Mouse (Mus musculus) ovary, adult 18-20 months (tissue): Measurements from ENCODE around the gene Chrdl2.
"Not testable (repeated sequence)": the region's sequence is repeated elsewhere in the genome, so short reads cannot be mapped to it uniquely, and the experiment has no call there.

ENCODE experiments used
- DNase-seq: peaks from one replicate; pipeline ENCODE4 v3.0.0; 2022; ENCODE audit warnings: low spot score, mixed read lengths

Gene Chrdl2

DNA sequence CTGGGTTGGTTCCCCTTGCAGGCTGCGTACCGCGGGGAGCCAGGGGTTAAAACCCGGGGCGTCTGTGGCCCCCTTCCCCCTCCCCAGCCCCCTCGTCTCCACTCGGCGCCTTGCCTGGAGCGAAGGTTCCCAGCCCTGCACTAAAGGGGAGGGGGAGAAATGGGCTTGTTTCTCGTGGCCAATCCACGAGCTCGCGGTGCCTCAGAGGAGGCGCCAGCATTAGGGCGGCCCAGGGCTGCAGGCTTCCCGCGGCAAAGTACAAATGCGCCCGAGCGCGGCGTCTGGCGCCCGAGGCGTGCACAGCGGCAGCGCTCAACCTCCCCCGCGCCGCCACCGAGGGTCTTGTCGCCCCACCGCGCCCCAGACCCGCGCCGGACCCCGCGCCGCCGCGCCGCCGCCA, at the start of gene Chrdl2:
TSS of gene Chrdl2 (plus strand) at position 383 of the 400 bp plus-strand sequence.
- DNase-seq: no peak

DNA sequence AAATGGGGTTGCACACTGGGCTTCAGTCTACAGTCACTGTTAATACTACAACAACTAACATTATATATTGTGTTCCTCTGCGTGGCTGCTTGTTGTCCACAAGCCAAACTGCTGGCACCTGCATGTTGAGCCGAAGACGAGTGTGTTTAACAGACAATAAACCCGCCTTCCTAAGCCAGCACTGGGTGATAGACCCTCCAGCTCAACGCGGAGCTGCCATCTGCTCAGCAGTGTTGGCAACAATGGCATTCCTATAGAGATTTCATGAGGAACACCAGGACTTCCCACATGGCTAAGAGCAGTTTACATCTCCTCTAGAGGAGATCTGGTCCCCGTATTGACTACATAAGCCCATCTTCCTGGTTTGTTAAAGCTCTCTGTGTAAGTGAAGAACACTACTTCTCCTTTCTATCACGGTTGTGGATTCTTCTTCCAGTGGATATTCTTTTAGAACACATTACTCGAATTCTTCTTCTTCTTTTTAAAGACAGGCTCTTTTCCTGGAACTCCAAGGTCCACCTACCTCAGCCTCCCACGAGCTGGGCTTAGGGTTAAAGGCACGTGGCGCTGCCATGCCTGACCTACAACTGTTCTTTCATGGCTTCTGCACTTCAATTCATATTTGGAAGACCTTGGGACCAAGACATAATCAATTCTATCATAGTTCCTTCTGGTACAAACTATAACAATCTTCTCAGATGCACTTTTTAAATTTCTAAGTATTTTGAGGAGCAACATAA, 48.6 kb upstream of the Chrdl2 start:
- no peak for DNase-seq

DNA sequence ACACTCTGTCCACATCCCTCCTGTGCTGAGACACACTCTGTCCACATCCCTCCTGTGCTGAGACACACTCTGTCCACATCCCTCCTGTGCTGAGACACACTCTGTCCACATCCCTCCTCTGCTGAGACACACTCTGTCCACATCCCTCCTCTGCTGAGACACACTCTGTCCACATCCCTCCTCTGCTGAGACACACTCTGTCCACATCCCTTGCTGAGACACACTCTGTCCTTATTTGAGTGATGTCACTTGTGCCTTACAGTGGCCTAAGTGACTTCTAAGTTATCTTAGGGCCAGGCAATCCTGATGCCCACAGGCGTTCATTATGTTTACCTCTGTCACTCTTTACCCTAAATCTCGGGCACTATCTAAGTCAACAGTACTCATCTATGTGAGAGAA, 45.4 kb upstream of the Chrdl2 start:
- DNase-seq: not testable (repeated sequence)

DNA sequence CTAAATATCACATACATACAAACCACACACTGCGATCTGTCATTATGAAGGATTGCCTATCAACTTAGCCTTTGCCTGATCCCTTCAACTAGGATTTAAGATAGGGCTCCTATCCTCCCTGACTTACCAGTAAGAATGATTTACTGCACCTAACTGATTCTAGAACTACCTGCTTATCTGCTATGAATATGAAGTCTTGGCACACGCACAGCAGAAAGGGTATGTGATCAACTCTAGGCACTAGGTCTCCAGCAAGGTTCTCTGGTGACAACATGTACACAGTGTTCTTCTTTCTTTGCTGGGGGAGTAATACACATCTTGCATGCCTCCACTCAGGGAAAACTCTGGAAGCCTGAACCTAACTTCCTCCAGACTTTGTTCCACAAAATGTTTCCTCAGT, 44.5 kb upstream of the Chrdl2 start:
- DNase-seq: no peak

DNA sequence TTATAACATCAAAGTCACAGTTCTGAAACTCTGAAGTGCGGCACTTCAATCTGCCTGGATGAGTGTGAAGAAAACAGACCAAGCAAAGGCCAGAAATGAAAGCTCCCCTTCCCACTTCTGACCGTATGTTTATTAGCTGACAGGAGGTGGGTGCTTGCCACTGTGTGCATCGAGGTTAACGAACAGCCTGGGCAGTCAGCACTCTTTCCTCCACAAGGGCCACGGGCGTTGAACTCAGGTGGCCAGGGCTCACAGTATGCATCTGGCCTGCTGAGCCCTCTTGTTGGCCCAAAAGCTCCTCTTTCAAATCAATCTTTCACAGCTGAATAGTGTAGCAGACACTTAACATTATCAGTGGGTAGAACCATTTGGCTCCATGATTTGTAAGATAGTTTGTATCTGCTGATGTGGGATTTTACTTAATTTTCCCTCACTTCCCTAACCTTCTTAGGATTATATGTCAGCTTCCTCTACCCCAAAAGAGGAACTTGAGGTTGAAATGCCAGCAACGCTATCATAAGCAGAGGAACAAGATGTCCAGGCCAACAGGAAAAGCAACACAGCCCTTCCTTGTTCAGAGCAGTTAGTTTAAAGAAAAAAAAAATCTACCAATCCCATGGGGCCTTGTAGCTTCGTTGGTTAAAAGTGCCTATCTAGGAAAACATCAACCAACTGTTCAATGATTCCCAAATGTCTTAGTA, 43.3 kb upstream of the Chrdl2 start:
- DNase-seq: no peak

DNA sequence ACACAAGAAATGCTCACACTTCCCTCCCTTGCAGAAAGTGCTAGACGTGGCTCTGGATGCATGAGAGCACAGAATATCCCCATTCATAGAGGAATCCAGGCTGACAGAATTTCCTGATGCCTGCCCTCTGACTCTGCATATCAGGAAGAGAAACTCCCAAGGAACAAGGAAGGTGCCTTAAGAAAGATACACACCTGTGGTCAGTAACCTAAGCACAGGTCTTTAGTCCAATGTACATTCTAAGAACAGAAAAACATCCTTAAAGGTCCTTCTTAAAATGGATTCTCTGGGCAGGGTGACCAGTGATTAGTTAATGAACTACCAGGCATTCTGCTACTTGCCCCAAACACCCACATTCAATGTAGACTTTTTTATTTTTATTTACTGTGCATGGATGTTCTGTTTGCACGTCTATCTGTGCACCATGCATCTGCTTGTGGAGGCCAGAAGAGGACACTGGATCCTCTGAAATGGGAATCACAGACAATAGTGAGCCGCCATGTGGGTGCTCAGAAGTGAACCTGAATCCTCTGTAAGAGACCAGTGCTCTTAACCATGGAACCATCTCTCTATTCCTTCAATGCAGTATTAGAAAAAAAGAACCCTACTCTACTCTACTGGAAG, 42.6 kb upstream of the Chrdl2 start:
- no peak for DNase-seq

DNA sequence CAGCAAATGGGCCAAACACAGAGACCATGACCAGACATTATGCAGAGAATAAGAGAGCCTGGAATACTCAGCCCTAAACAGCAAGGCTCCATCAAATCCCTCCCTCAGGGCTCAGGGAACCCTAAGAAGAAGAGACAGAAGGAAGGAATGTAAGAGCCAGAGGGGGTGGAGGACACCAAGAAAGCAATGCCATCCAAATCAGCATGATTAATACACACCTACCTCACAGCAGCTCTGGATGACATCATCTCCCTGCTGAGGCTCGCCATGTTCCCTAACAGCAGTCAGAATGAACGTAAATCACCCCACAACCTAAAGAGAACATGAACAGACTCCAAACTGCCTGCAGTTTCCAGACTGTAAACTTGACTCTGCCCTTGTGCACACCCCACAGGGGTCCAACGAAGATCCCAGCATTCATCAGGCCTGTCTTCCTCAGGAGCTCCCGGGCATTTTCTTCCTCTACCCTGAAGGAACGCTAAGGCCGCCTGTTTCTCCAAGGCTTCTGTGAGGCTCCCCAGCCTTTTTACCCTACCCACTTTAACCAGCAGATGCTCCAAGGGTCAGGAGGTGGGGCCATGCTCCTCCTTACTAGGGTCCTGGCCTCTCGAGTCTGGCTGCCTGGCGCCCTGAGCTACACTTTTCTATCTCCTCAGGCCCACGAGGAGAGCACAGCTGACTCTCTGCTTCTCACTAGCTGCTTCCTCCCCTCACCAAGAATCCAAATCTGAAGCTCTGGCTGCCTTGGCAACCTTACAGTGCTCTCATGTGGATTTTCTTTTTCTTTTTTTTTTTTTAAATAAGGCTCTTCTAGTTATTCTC, 40.7 kb upstream of the Chrdl2 start:
- DNase-seq: no peak

DNA sequence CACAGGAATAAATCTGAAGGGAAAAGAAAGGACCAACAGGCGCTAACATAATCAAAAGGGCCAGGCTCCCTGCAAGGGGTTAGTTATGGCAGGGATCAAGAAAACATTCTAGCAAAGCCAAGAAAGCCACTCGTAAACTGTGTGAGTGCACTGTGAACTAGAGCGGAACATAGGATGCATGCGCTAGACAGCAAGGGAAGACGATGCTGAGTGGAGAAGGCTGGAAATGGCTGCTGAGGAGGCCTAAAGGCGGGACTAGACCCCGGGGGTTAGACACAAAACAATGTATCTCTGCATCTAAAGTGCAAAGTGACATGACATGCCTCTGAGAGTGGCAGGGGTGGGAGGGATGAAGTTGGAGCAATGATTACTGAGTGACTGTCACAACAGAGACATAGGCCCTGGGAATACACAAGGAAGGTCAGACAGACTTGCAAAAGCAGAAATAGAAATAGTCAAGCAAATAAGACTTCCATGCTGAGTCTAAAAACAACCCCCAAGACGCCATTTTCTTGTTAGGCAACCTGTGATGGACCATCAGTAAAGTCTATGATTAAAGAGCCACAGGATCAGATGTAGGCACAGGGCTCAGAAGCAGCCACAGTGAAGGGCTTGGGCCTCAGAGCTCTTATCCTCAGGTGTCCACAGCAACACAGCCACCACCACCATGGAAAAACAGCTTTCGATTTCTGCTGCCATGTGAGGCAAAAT, 39.8 kb upstream of the Chrdl2 start:
- DNase-seq: no peak

DNA sequence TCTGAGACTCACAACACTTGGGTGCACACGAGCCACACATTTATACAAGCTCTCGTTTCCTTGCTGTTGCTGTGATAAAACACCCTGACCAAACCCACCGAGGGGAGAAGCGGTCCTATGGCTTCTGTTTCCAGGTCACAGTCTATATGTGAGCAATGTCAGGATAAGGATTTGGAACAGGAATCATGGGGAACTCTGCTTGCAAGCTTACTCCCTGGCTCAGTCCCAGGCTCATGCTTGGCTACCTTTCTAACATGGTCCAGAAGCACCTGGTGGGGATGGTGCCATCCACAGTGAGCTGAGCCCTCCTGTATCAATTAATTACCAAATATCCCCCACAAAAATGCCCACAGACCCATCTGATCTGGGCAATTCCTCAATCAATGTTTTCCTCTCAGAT, 36.8 kb upstream of the Chrdl2 start:
- no peak for DNase-seq

DNA sequence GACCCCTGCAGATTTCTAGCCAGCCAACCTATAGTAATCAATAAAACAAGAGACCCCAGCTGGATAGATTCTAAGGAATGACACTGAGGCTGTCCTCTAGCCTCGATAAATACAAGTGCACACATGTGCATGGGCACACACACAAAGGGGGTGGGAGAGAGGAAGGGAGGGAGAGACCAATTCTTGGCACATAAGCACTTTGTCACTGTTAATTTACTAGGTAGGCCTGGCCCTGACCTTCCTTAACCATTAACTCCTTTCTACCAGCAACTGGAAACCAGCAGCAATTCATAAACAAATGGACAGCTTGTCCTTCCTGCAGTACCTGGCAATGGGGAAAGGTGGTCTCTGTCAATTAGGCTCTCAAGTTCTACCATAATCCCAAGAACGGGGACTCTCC, 34.0 kb upstream of the Chrdl2 start:
- no peak for DNase-seq

DNA sequence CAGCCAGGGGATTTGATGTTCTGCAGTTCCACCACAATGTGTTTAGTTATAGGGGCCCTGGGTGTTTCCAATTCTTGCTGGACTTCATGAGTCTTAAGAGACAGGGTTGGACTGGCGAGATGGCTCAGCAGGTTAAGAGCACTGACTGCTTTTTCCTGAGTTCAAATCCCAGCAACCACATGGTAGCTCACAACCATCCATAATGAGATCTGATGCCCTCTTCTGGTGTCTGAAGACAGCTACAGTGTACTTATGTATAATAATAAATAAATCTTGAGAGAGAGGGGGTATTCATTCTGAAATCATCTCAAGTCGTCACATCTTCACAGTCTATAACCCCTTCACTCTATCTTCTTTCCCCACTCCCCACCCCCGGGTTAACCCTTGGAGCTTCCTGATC, 33.1 kb upstream of the Chrdl2 start:
- DNase-seq: not testable (repeated sequence)

DNA sequence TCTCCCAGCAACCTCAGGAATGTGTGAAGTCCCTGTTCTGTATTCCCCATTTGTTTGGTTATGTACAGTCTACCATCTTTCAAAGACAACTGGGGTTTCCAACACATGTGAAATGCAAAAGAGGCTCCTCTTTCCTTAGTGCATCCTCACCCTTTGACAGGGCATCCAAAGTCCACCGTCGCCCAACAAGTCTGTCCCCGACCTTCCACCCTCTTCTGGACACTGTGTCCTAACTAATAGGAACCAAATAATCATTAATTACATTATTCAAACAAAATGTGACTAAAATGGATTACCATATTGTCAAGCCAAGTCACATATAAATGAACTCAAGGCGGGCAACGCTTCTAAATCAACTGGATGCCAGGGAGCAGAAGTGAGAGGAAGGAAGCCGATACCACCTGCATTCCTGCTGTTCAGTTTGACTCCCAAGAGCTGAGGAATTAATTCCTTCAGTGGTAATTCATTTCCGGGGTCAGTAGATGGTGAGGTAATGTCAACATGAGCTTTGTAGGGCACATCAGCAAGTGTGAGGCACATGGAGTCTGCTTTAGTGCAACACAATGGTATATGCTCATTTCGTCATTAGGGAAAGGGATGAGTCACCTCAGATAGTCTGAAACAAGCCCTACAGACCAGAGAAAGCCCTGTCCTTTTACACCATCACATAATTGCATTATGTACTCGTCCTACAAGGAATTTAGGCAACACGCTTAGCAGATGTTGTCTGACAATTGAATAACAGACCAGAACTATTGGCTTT, 31.6 kb upstream of the Chrdl2 start:
- no peak for DNase-seq

DNA sequence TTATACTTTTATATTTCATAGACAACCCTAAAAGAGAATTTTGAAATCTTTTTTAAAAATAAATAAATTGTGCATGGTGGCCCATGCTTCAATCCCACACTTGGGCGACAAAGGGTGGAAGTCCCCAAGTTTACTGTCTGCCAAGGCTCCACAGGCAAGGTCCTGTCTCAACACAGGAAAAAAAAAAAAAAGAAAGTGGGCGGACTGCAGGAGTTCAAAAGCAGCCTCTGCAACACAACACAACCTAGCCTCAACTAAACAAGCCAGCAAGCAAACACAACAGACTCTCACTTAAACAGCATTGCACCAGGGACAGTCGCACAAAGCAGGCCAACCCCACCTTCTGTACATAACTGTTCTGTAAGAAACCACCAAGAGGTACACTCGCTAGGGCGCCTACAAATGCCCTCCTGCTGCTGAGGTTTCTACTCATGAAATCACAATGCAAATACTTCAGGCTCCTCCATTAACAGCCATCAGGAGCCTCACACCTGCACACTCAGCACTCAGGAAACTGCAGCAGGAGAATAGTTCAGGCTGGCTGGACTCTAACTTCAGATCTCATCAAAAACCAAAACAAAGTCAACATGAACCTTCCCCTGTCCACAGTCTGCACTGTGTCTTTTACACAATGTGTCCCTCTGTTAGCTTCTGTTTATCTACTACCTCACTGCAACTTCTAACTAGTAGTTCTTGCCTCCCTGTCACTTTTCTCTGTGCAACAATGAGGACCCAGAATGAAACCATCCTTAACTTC, 30.0 kb upstream of the Chrdl2 start:
- no peak for DNase-seq

DNA sequence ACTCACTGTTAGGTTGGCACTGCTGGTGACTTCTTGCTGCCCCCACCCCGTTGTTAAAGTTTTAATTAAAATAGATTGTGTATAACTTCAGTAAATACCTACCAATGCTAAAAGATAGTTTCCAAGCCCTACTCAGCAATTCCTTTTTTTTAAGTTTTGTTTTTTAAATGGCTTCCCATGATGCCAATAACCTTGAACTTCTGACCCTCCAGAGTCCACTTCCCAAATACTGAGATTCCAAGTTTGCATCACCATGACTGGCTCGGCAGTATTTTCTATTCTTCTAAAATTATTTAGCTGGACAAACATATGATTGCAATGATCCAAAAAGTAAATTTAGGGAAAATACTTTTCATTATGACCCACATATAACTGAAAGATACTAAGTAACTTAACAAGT, 27.9 kb upstream of the Chrdl2 start:
- DNase-seq: no peak

DNA sequence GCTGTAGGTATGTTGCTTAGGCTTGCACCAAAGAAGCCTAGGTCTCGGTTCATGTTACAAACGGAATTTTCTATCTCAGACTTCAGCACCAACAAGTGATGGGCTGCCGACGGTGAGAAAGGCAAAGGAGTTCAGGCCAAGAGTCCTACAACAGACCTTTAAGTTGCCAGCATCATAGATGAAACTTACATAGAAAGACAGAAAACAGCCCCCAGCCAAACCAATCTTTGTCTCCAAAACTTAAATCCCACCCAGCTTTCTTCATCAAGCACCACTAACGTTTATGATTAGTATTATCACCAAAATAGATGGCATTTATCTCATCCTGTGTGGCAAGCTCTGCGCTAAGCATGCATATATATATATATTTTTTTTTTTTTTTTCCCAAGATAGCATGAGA, 26.9 kb upstream of the Chrdl2 start:
- no peak for DNase-seq

DNA sequence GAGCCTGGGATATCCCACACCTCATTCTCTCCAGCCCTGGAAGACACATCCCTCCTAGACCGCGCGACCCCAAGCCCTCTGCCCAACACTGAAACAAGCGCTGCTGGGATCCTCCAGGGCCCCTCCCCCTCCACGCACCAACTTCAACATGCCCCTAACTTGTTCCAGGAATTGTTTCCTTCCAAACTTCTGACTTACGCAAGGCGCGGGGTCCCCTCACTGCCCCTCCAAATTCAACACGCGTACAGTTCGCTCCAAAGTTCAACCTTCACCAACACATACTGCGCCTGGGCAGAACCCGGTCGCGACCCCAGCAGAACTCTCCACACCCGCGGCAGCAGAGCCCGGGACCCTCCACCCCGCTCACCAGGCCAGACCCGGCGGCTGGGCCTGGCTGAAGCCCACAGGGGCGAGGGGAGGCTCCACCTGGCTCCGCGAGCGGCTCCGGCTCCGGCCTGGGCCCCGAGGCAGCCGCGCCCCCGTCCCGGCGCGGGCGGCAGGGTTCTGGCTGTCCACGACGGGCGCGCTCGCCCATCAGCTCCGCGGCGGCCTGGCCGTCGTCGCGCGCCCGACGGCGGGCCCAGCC, 26.3 kb upstream of the Chrdl2 start:
- no peak for DNase-seq

DNA sequence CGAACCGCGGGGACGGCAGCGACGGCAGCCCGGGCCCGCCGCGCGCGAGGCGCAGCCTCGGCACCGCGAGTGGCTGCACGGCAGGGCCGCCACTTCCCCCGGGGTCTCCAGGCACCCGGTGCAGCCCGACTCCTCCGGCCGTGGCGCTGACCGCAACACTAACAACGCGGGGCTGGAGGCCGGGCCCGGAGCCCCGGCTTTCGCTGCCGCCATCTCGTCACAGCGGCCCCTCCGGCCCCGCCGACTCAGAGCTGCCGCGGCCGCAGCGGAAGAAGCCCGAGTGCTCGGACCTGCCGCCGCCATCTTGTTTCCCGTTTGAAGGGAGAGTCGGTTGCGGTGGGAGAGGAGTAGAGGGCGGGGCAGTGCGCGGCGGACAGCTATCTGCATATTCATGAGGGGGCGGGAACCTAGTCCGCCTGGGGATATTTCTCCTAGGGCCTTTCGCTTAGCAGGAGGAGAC, 25.8 kb upstream of the Chrdl2 start, which contains the start of gene Rnf169:
TSS of gene Rnf169 (minus strand) at position 317 of the 460 bp plus-strand sequence.
- DNase-seq: peak; percentile 91

DNA sequence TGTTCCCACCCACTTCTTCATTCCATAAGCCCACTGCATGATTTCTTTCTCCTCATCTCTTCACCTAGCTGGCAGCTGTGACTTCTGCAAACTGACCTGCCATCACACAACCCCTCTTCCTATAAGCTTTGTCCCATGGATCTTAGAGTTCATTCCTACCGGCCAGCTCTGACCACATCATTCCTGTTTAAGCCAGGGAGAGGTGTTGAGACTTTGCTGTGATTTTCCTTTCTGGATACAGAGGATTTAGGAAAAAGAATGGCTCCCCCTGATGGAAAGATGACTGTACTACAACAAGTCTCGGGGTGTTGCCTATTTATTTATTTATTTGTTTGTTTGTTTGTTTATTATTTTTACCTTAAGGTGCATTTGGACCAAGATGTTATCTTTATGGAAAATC, 24.7 kb upstream of the Chrdl2 start:
- no peak for DNase-seq
